In the genomic region with DNA sequence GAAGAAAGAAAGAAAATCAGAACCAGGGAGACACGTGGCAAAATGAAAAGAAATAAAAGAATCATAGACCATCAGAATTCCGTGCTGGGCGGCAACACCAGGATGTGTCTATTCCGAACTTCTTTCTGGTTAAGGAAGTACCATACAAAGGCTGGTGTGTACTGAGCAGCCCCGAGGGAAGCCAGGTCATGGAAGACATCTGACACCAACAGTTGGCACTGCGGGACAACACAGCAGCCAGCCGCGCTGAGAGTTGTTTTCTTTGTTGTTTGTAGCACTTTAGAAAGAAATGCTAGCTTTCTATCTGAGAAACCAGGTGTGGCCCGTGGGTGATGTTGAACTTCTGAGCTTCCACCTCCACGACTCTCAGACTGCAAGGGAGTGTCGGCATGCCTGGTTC, we compare ENCODE assay signal across 22 mouse cellular contexts.
DNase-seq lines count a peak whose midpoint lies in the region; ATAC-seq and TF ChIP-seq lines count a peak whose summit lies in the region.
"Had no signal": no experiment of that assay in that cellular context is flagged by ENCODE, and none has a peak within 500 bp of the region (broad histone marks: within the 10 kb centered on the region; RNA-seq: fewer than 3 reads in every experiment).

No protein-coding gene starts in this region.

- no peak overlapping the region; the same call in 1 of the 2 replicates for H3K27ac ChIP-seq in gastrocnemius, adult 2 months
- H3K27ac ChIP-seq: embryonic facial prominence, embryonic 12.5 days; forebrain, embryonic 13.5 days; heart, adult 2 months; heart, embryonic 10.5 days; heart, embryonic 13.5 days; hindbrain, embryonic 12.5 days; hindbrain, embryonic 15.5 days had no signal

- TF ChIP-seq CTCF in gastrocnemius, adult 2 months (IDR thresholded peaks at IDR 0.05) = no peak

- ATAC-seq in cerebellum, adult (ENCODE audit: insufficient number of reproducible peaks, low FRiP score, low TSS enrichment) = peak; percentile 54; the same call in 1 of the 2 replicates
- ATAC-seq: forebrain, embryonic 13.5 days; forebrain, embryonic 16.5 days; intestine, postnatal 0 days had no signal

- H3K4me3 ChIP-seq in gastrocnemius, adult 2 months = peak overlapping the region; percentile 0; the same call in 1 of the 2 replicates
- H3K4me3 ChIP-seq: embryonic facial prominence, embryonic 12.5 days; erythroblast, embryonic 14.5 days; forebrain, embryonic 13.5 days; heart, adult 2 months; heart, embryonic 10.5 days; heart, embryonic 13.5 days; hindbrain, embryonic 12.5 days; hindbrain, embryonic 15.5 days had no signal

- intact Hi-C loops in gastrocnemius, adult 2 months (cut with DNase I) = loop anchor here (10.0 kb wide), 1 partner anchor 1157 kb away; no protein-coding TSS in a partner anchor
- intact Hi-C loops in gastrocnemius, postnatal 14 days (cut with DNase I; ENCODE audit: low total_unique reads) = no loop called here

- DNase-seq in cerebellum, postnatal 10 days = no peak
- DNase-seq in gastrocnemius, adult 2 months = peak; percentile 46
- no peak for DNase-seq in gastrocnemius, postnatal 14 days
- DNase-seq in R1 (ENCODE audit: low read depth, low spot score) = peak; percentile 57
- DNase-seq in spleen, adult 18-20 months = no peak
- DNase-seq: adrenal gland, adult 2 months; adrenal gland, postnatal 14 days; cerebellum, adult 9-11 months; gastrocnemius, postnatal 25 days; heart, adult 2 months; heart, postnatal 14 days; kidney, adult 2 months had no signal

Comparison
In these comparisons a context has a peak if more than half of its experiments do, and no peak if none do; other contexts are left out.
1. DNase-seq: peak in gastrocnemius, adult 2 months (single experiment) and R1 (single experiment); none in cerebellum, postnatal 10 days (0 of 2), gastrocnemius, postnatal 14 days (single experiment) and spleen, adult 18-20 months (0 of 2).